Mouse (Mus musculus) forebrain, embryonic 11.5 days (tissue): ENCODE measurements around the gene Erbb4. TPM values are rescaled to one million over a fixed set of nuclear protein-coding genes. Genes with fewer than 3 reads are reported as not detected.

ENCODE experiments used
- ATAC-seq: fragments of 200-750 bp; cut with Nextera tagmentation; replicated peaks from 2 replicates; pipeline ENCODE4 v1.8.0; 2017; ENCODE audit warnings: moderate TSS enrichment; ENCODE audit not compliant: low FRiP score
- DNase-seq: peaks from one replicate; pipeline ENCODE4 v3.0.0-alpha.2; 2017; ENCODE audit warnings: low spot score
- H3K27ac ChIP-seq: fragments of 300-500 bp; sonication (generic); 2 replicates; pipeline ENCODE4 v1.5.1; 2014; ENCODE audit warnings: low read depth, low read length
- H3K27me3 ChIP-seq: fragments of 300-500 bp; sonication (generic); 2 replicates; pipeline ENCODE4 v1.6.1; 2014; ENCODE audit warnings: mild to moderate bottlenecking, low read length, mixed read lengths; ENCODE audit not compliant: control insufficient read depth, insufficient read depth
- H3K36me3 ChIP-seq: fragments of 300-500 bp; sonication (generic); 2 replicates; pipeline ENCODE4 v1.6.1; 2014; ENCODE audit warnings: mild to moderate bottlenecking, low read length, moderate library complexity, mixed read lengths; ENCODE audit not compliant: control insufficient read depth, insufficient read depth
- H3K4me1 ChIP-seq: fragments of 300-500 bp; sonication (generic); replicated peaks from 2 replicates; pipeline ENCODE4 v1.6.1; 2014; ENCODE audit warnings: low read length, mixed read lengths; ENCODE audit not compliant: control insufficient read depth, insufficient read depth
- H3K4me2 ChIP-seq: fragments of 300-500 bp; sonication (generic); 2 replicates; pipeline ENCODE4 v1.6.1; 2014; ENCODE audit warnings: low read depth, mild to moderate bottlenecking, low read length, moderate library complexity, mixed read lengths; ENCODE audit not compliant: severe bottlenecking
- H3K4me3 ChIP-seq: fragments of 300-500 bp; sonication (generic); 2 replicates; pipeline ENCODE4 v1.5.1; 2014; ENCODE audit warnings: low read depth, low read length
- H3K9ac ChIP-seq: fragments of 300-500 bp; sonication (generic); 2 replicates; pipeline ENCODE4 v1.6.1; 2014; ENCODE audit warnings: low read length
- H3K9me3 ChIP-seq: fragments of 300-500 bp; sonication (generic); 2 replicates; pipeline ENCODE4 v1.6.1; 2016; ENCODE audit warnings: low read length, mixed read lengths; ENCODE audit not compliant: control insufficient read depth
- whole genome bisulfite sequencing: fragments of 180-500 bp; shearing (Covaris S2); extraction: QIAGEN DNeasy Blood & Tissue Kit; methylation state at CpG from one replicate; pipeline ENCODE4 v1.1.7; 2014; 5-methylcytosine and 5-hydroxymethylcytosine counted together
- polyA plus RNA-seq: library from polyadenylated mRNA; unstranded; fragments of >200 nt; fragmentation: Nextera tagmentation; extraction: Ambion mirVana; gene quantifications from 2 replicates; pipeline ENCODE4 v1.2.1, GENCODE M21; 2014

Erbb4 gene
- polyA plus RNA-seq, 1 experiment from 2014 or later, result 4.3 TPM

DNA sequence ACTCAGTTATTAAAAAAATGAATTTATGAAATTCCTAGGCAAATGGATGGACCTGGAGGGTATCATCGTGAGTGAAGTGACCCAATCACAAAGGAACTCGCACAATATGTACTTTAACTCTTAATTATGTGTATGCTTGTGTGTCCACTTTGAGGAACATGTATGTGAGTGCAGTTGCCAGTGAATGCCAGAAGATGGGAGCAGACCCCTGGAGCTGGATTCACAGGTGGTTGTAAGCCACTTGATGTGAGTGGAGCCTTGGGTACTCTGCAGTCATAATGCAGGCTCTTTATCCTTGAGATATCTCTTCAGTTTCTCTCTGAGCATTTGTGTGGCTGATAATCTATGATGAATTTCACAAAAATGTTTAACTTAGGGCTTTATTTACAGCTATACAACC lies 957.3 kb downstream of the Erbb4 start:
- Histone ChIP-seq H3K9ac (no peak overlapping the region), H3K36me3 (no peaks in the 10 kb centered on the region), H3K27me3 (no peaks in the 10 kb centered on the region; the same call in 1 of the 2 replicates), H3K4me1 (no peaks in the 10 kb centered on the region), H3K27ac (no peak overlapping the region), H3K4me2 (no peak overlapping the region), H3K9me3 (no peaks in the 10 kb centered on the region), H3K4me3 (no peak overlapping the region)
- 87% methylated on average over 2 of the region's 2 CpGs for WGBS
- ATAC-seq (no peak), DNase-seq (no peak)

- DNase-seq (no peak), ATAC-seq (peak; percentile 91)
- WGBS, result 45% methylated on average over 7 of the region's 7 CpGs
Measured at GRCm38 (mm10) chr1:68142562-68143350, 965.1 kb downstream of the Erbb4 start.

DNA sequence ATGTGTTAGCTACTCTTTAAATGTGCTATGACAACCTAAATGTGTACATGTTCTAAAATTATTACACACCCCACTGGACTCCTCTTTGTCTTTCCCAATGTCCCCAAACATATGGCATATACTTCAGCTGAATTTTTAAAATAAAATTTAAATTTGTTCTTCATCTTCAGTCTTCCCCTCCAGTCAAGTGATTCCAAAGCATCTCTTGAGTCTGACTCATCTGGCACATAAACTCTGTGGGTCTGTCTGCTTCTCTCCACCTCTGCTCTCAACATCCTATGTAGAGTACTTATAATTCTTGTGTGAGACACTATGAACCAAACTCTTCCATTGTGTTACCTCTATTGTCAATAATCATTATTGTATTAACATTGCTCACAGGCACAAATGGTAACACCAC lies 972.9 kb downstream of the Erbb4 start:
- H3K4me1 ChIP-seq, result no peaks in the 10 kb centered on the region
- DNase-seq (no peak), ATAC-seq (no peak)
- H3K36me3 ChIP-seq, result no peaks in the 10 kb centered on the region
- no peaks in the 10 kb centered on the region for H3K9me3 ChIP-seq
- no peaks in the 10 kb centered on the region for H3K27me3 ChIP-seq
- no peak overlapping the region for H3K4me3 ChIP-seq
- H3K27ac ChIP-seq, result no peak overlapping the region
- no peak overlapping the region for H3K9ac ChIP-seq
- H3K4me2 ChIP-seq, result no peak overlapping the region

More at GRCm38 (mm10) chr1:68142562-68143350, 965.1 kb downstream of the Erbb4 start:
- H3K4me1 ChIP-seq, result no peaks in the 10 kb centered on the region; the same call in 1 of the 2 replicates
- no peaks in the 10 kb centered on the region for H3K9me3 ChIP-seq
- H3K4me3 ChIP-seq, result no peak overlapping the region
- H3K9ac ChIP-seq, result no peak overlapping the region
- H3K36me3 ChIP-seq, result no peaks in the 10 kb centered on the region
- no peak overlapping the region for H3K27ac ChIP-seq
- no peaks in the 10 kb centered on the region; the same call in 1 of the 2 replicates for H3K27me3 ChIP-seq
- H3K4me2 ChIP-seq, result no peak overlapping the region

- ATAC-seq (no peak), DNase-seq (no peak)
- no peaks in the 10 kb centered on the region for H3K9me3 ChIP-seq
- H3K4me2 ChIP-seq, result no peak overlapping the region
- WGBS, result 85% methylated on average over 2 of the region's 2 CpGs
- no peak overlapping the region for H3K27ac ChIP-seq
- H3K36me3 ChIP-seq, result no peaks in the 10 kb centered on the region
- H3K9ac ChIP-seq, result no peak overlapping the region
- no peak overlapping the region for H3K4me3 ChIP-seq
- H3K27me3 ChIP-seq, result no peaks in the 10 kb centered on the region
- no peaks in the 10 kb centered on the region for H3K4me1 ChIP-seq
Measured at GRCm38 (mm10) chr1:68134450-68134849, 973.4 kb downstream of the Erbb4 start.

- Histone ChIP-seq H3K27me3 (no peaks in the 10 kb centered on the region), H3K4me3 (no peak overlapping the region), H3K4me1 (no peaks in the 10 kb centered on the region), H3K4me2 (no peak overlapping the region), H3K36me3 (no peaks in the 10 kb centered on the region), H3K9me3 (no peaks in the 10 kb centered on the region), H3K9ac (no peak overlapping the region), H3K27ac (no peak overlapping the region)
- DNase-seq (no peak), ATAC-seq (no peak)
- WGBS, result 87% methylated on average over 2 of the region's 2 CpGs
Measured at GRCm38 (mm10) chr1:68123541-68123940, 984.3 kb downstream of the Erbb4 start.

DNA sequence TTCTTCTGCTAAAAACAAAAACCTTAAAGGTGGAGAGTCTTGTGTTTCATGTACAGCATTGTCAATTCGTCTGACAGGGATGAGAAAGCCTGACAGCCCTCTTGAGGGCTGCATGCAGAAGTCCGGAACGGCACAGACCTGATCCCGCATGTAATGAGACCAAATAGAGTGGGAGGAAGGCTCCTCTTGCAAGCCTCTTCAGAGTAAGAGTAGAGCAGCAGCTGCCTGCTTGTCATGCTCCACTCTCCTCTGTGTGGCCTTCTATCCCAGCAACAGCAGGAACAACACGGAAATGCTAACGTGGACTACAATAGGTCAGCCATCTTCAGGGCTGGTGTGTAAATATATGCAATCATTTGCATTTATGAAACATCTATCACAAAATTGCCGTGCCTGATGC lies 987.5 kb downstream of the Erbb4 start:
- ATAC-seq (no peak), DNase-seq (no peak)
- Histone ChIP-seq H3K27ac (no peak overlapping the region), H3K36me3 (no peaks in the 10 kb centered on the region), H3K4me1 (no peaks in the 10 kb centered on the region), H3K9ac (no peak overlapping the region), H3K4me2 (no peak overlapping the region), H3K27me3 (no peaks in the 10 kb centered on the region), H3K9me3 (no peaks in the 10 kb centered on the region), H3K4me3 (no peak overlapping the region)
- WGBS, result 76% methylated on average over 7 of the region's 7 CpGs

DNA sequence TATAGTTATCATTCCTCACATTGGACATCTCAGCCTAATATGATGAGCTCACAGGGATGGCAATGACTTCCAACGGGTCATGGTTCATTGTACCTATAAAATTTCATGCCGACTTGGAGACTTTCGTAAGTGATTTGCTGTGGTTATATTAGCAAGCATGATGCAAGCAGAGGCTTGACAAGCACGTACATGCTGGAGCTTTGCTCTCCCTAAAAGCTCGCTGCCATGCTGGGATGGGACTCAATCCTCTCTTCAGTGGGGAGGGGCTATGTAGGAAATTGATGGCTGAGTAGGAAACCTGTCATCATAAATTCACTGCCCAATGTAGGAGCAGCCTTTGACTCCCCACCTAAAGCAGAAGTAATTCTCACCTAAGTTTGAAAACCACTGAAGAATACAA lies 992.1 kb downstream of the Erbb4 start:
- WGBS, result 83% methylated on average over 5 of the region's 5 CpGs

DNA sequence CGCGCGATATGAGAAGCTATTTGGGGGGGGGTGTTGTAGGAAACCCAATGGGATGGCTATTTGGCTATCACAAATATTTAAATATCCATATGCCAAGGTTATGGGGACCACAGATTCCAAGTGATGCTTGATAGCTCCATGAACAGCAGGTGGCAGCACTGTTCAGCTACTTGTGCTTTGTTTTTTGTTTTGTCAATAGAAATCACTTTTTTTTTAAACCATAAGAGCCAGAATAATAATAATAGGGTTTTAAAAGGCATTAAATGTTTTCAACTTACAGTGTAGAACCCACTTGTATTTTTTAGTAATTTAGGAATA lies 1001.4 kb downstream of the Erbb4 start:
- DNase-seq, result peak; percentile 51
- WGBS, result 71% methylated on average over 3 of the region's 3 CpGs
- Histone ChIP-seq H3K27ac (no peak overlapping the region), H3K4me3 (no peak overlapping the region), H3K9ac (no peak overlapping the region), H3K4me2 (no peak overlapping the region), H3K9me3 (no peaks in the 10 kb centered on the region), H3K36me3 (no peaks in the 10 kb centered on the region), H3K27me3 (no peaks in the 10 kb centered on the region), H3K4me1 (no peaks in the 10 kb centered on the region)
- ATAC-seq, result no peak

More for the DNA sequence above, 992.1 kb downstream of the Erbb4 start:
- ATAC-seq (no peak), DNase-seq (no peak)
- H3K4me1 ChIP-seq, result no peaks in the 10 kb centered on the region
- no peaks in the 10 kb centered on the region for H3K9me3 ChIP-seq
- H3K4me2 ChIP-seq, result no peak overlapping the region
- no peaks in the 10 kb centered on the region for H3K27me3 ChIP-seq
- no peak overlapping the region for H3K9ac ChIP-seq
- H3K36me3 ChIP-seq, result no peaks in the 10 kb centered on the region
- H3K4me3 ChIP-seq, result no peak overlapping the region
- H3K27ac ChIP-seq, result no peak overlapping the region
